Mouse (Mus musculus) limb, embryonic 12.5 days (tissue): ENCODE data around the gene Gm6164. TPM values are rescaled to one million over a fixed set of nuclear protein-coding genes. Genes with fewer than 3 reads are reported as not detected.
"Not testable (repeated sequence)": the region's sequence is repeated elsewhere in the genome, so short reads cannot be mapped to it uniquely, and the experiment has no call there.

Source experiments
- ATAC-seq: fragments of 200-750 bp; cut with Nextera tagmentation; 2 replicates; pipeline ENCODE4 v1.8.0; 2017; ENCODE audit warnings: low read depth, moderate TSS enrichment; ENCODE audit not compliant: insufficient number of reproducible peaks, insufficient read depth, low FRiP score, low TSS enrichment
- H3K27ac ChIP-seq: fragments of 300-500 bp; sonication (generic); 2 replicates; pipeline ENCODE4 v1.5.1; 2016; ENCODE audit warnings: mild to moderate bottlenecking, moderate library complexity
- H3K27me3 ChIP-seq: fragments of 300-500 bp; sonication (generic); 2 replicates; pipeline ENCODE4 v1.6.1; 2016; ENCODE audit warnings: mild to moderate bottlenecking, moderate library complexity
- H3K36me3 ChIP-seq: fragments of 300-500 bp; sonication (generic); 2 replicates; pipeline ENCODE4 v1.6.1; 2016; ENCODE audit warnings: mild to moderate bottlenecking, moderate library complexity
- H3K4me1 ChIP-seq: fragments of 300-500 bp; sonication (generic); replicated peaks from 2 replicates; pipeline ENCODE4 v1.6.1; 2016
- H3K4me2 ChIP-seq: fragments of 300-500 bp; sonication (generic); 2 replicates; pipeline ENCODE4 v1.6.1; 2016; ENCODE audit warnings: mild to moderate bottlenecking, moderate library complexity
- H3K4me3 ChIP-seq: fragments of 300-500 bp; sonication (generic); replicated peaks from 2 replicates; pipeline ENCODE4 v1.5.1; 2016; ENCODE audit warnings: mild to moderate bottlenecking
- H3K9ac ChIP-seq: fragments of 300-500 bp; sonication (generic); replicated peaks from 2 replicates; pipeline ENCODE4 v1.6.1; 2016; ENCODE audit warnings: mild to moderate bottlenecking, moderate library complexity
- H3K9me3 ChIP-seq: fragments of 300-500 bp; sonication (generic); 2 replicates; pipeline ENCODE4 v1.6.1; 2016; ENCODE audit warnings: mild to moderate bottlenecking, moderate library complexity
- WGBS: fragments of 180-500 bp; shearing (Covaris S2); methylation state at CpG from one replicate; pipeline ENCODE4 v1.1.7; 2016; 5-methylcytosine and 5-hydroxymethylcytosine counted together
- polyA plus RNA-seq: library from polyadenylated mRNA; unstranded; fragments of >200 nt; fragmentation: Nextera tagmentation; extraction: Ambion mirVana; gene quantifications from 2 replicates; pipeline ENCODE4 v1.2.1, GENCODE M21; 2016

Gene Gm6164
- polyA plus RNA-seq: not detected in 2 replicates

DNA sequence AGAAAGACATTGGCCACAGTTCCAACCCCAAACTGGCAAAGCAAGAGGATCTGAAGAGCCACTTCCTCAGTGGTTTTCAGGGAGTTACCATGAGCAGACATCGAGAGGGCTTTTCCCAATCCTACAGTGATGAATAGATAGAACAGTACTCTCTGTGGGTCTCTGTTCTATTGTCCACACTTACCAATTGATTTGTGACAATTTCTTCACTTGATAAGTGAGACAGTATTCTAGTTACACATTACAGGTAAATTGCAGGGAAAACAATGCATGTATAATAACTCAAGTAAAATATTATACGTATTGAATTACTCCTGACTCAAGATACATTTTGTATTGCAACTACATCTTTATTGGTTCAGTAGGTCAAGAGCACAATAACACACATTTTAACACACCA, at the start of gene Gm6164:
Gene Gm6164, minus strand, starts transcription at position 101 of the 400 bp plus-strand sequence.
- not testable (repeated sequence) for H3K4me3 ChIP-seq, H3K9ac ChIP-seq, ATAC-seq, H3K4me2 ChIP-seq, H3K27me3 ChIP-seq, H3K9me3 ChIP-seq, H3K36me3 ChIP-seq, H3K27ac ChIP-seq, H3K4me1 ChIP-seq
- WGBS: no CpG with 5 or more reads among the region's 2 CpGs

DNA sequence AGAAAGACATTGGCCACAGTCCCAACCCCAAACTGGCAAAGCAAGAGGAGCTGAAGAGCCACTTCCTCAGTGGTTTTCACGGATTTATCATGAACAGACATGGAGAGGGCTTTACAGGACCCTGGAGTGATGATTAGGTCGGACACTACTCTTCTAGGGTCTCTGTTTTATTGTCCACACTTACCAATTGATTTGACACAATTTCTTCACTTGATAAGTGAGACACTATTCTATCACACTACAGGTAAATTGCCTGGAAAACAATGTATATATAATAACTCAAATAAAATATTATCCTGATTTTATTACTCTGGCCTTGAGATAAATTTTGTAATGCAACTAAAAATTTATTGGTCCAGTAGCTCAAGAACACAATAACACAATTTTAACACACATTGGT, 28.3 kb upstream of the Gm6164 start, which contains the start of gene Gm4498:
Gene Gm4498, minus strand, starts transcription at position 101 of the 400 bp plus-strand sequence.
- not testable (repeated sequence) for H3K27me3 ChIP-seq, H3K27ac ChIP-seq, H3K9me3 ChIP-seq, H3K9ac ChIP-seq, H3K4me1 ChIP-seq, ATAC-seq, H3K4me2 ChIP-seq, H3K4me3 ChIP-seq, H3K36me3 ChIP-seq
- no CpG with 5 or more reads among the region's 2 CpGs for WGBS

DNA sequence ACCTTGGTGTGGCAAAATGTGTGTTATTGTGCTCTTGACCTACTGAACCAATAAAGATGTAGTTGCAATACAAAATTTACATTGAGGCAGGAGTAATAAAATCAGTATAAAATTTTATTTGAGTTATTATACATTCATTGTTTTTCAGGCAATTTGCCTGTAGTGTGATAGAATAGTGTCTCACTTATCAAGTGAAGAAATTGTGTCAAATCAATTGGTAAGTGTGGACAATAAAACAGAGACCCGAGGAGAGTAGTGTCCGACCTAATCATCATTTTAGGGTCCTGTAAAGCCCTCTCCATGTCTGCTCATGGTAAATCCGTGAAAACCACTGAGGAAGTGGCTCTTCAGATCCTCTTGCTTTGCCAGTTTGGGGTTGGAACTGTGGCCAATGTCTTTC, 12.0 kb downstream of the Gm6164 start, which contains the start of gene Vmn1r95:
Gene Vmn1r95, plus strand, starts transcription at position 301 of the 400 bp plus-strand sequence.
- ATAC-seq: not testable (repeated sequence)

DNA sequence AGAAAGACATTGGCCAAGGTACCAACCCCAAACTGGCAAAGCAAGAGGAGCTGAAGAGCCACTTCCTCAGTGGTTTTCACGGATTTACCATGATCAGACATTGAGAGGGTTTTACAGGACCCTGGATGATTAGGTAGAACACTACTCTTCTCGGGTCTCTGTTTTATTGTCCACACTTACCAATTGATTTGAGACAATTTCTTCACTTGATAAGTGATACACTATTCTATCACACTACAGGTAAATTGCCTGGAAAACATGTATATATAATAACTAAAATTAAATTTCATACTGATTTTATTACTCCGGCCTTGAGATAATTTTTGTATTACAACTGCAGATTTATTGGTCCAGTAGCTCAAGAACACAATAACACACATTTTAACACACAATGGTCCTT, 37.1 kb downstream of the Gm6164 start, which contains the start of gene Vmn1r94:
Gene Vmn1r94, minus strand, starts transcription at position 101 of the 400 bp plus-strand sequence.
- H3K27me3 ChIP-seq, ATAC-seq, H3K36me3 ChIP-seq, H3K4me3 ChIP-seq, H3K9ac ChIP-seq, H3K9me3 ChIP-seq, H3K27ac ChIP-seq, H3K4me2 ChIP-seq, H3K4me1 ChIP-seq: not testable (repeated sequence)
- WGBS: no CpG with 5 or more reads among the region's 3 CpGs

More for the DNA sequence above, 12.0 kb downstream of the Gm6164 start, which contains the start of gene Vmn1r95:
- not testable (repeated sequence) for H3K4me1 ChIP-seq, H3K9me3 ChIP-seq, H3K27ac ChIP-seq, H3K4me2 ChIP-seq, H3K36me3 ChIP-seq, H3K4me3 ChIP-seq, H3K9ac ChIP-seq, H3K27me3 ChIP-seq
- WGBS: no CpG with 5 or more reads among the region's 3 CpGs

Other genes starting within 250 kb of the Gm6164 start
- not detected in 2 replicates for gene Ceacam20, start 240.2 kb downstream of the Gm6164 start, polyA plus RNA-seq
- gene Nlrp9b, start 214.1 kb downstream of the Gm6164 start, polyA plus RNA-seq: not detected in 2 replicates
- not detected in 2 replicates for gene Vmn1r91, start 105.9 kb downstream of the Gm6164 start, polyA plus RNA-seq
- gene Gm16442, start 83.0 kb downstream of the Gm6164 start, polyA plus RNA-seq: not detected in 2 replicates
- not detected in 2 replicates for gene Vmn1r93, start 66.5 kb downstream of the Gm6164 start, polyA plus RNA-seq
- gene Vmn1r94, start 37.2 kb downstream of the Gm6164 start, polyA plus RNA-seq: not detected in 2 replicates
- gene Vmn1r95, start 11.9 kb downstream of the Gm6164 start, polyA plus RNA-seq: not detected in 2 replicates
- not detected in 2 replicates for gene Gm4498, start 28.2 kb upstream of the Gm6164 start, polyA plus RNA-seq
- gene Gm5890, start 57.2 kb upstream of the Gm6164 start, polyA plus RNA-seq: not detected in 2 replicates
- not detected in 2 replicates for gene Gm4133, start 128.5 kb upstream of the Gm6164 start, polyA plus RNA-seq
- gene Gm5728, start 169.8 kb upstream of the Gm6164 start, polyA plus RNA-seq: not detected in 2 replicates
- not detected in 2 replicates for gene Vmn1r100, start 212.3 kb upstream of the Gm6164 start, polyA plus RNA-seq
- not detected in 2 replicates for gene Vmn1r101, start 237.0 kb upstream of the Gm6164 start, polyA plus RNA-seq